Mouse (Mus musculus) ES-Bruce4 (cell line): ENCODE data around the gene Sox5.

ENCODE experiments used
- CTCF ChIP-seq: IDR thresholded peaks from one replicate; pipeline ENCODE4 v1.8.1; 2011; ENCODE audit warnings: low read depth, low read length
- EP300 ChIP-seq: IDR thresholded peaks from 2 replicates; pipeline ENCODE4 v1.6.1; 2011; ENCODE audit warnings: low read depth, low read length; ENCODE audit not compliant: insufficient read depth

GRCm38 (mm10) chr6:144166651-144167050 lies 615.1 kb downstream of the Sox5 start:
- TF ChIP-seq CTCF, result no peak
- no peak for TF ChIP-seq EP300
